9 mouse cellular contexts compared by ENCODE assay signal in genomic region chr15:85821203-85822010, GRCm38 (mm10). TPM values are rescaled to one million over a fixed set of nuclear protein-coding genes. Genes with fewer than 3 reads are reported as not detected.
DNase-seq lines count a peak whose midpoint lies in the region; ATAC-seq lines count a peak whose summit lies in the region.
"Had no signal": no experiment of that assay in that cellular context is flagged by ENCODE, and none has a peak within 500 bp of the region (broad histone marks: within the 10 kb centered on the region; RNA-seq: fewer than 3 reads in every experiment).

TSS of gene Pkdrej (minus strand) at chr15:85821734.

- ATAC-seq in heart, embryonic 12.5 days (ENCODE audit: insufficient number of reproducible peaks, low FRiP score) = peak; percentile 57
- peak; percentile 83 for ATAC-seq in stomach, embryonic 16.5 days (ENCODE audit: insufficient read depth, low FRiP score)

- H3K4me3 ChIP-seq in heart, embryonic 12.5 days = peak within 1 kb of the TSS; percentile 55
- H3K4me3 ChIP-seq in stomach, embryonic 16.5 days (replicated peaks; ENCODE audit: low read length) = peak within 1 kb of the TSS; percentile 56

- peaks cover 34% of the 10 kb centered on the region for H3K27me3 ChIP-seq in heart, embryonic 12.5 days (replicated peaks)
- H3K27me3 ChIP-seq in stomach, embryonic 16.5 days (ENCODE audit: control insufficient read depth, insufficient read depth, low read length) = no peaks in the 10 kb centered on the region; the same call in 1 of the 2 replicates

- 0 out of 2 replicates have a peak, but pooled peaks cover 5% of the 10 kb centered on the region for H3K9me3 ChIP-seq in heart, embryonic 12.5 days (replicated peaks)
- H3K9me3 ChIP-seq in stomach, embryonic 16.5 days (replicated peaks; ENCODE audit: control insufficient read depth, low read length) = peaks cover 14% of the 10 kb centered on the region; the same call in 1 of the 2 replicates

- DNase-seq in heart, adult 18-20 months = peak; percentile 35 to 60
- DNase-seq in heart, adult 8-10 months (ENCODE audit: low spot score) = no peak
- DNase-seq in MN1 (ENCODE audit: low spot score) = peak; percentile 35
- peak; percentile 56 for DNase-seq in embryo, embryonic 10.5 days (ENCODE audit: low spot score)
- DNase-seq in kidney, postnatal 25 days = peak; percentile 12 to 56
- peak; percentile 24 for DNase-seq in mesoderm, embryonic 11.5 days (ENCODE audit: low read depth, low spot score)

- peak within 1 kb of the TSS; percentile 93 for H3K4me2 ChIP-seq in heart, embryonic 12.5 days
- H3K4me2 ChIP-seq in stomach, embryonic 16.5 days (ENCODE audit: low read depth, low read length) = peak within 1 kb of the TSS; percentile 99

- WGBS in heart, embryonic 12.5 days = 2% methylated on average over 64 of the region's 65 CpGs
- under 1% methylated on average over 65 of the region's 65 CpGs for WGBS in stomach, embryonic 16.5 days

- no peaks in the 10 kb centered on the region for H3K36me3 ChIP-seq in heart, embryonic 12.5 days
- H3K36me3 ChIP-seq in stomach, embryonic 16.5 days (ENCODE audit: control insufficient read depth, insufficient read depth, low read length) = no peaks in the 10 kb centered on the region

- peaks cover 11% of the 10 kb centered on the region for H3K4me1 ChIP-seq in heart, embryonic 12.5 days (replicated peaks)
- peaks cover 10% of the 10 kb centered on the region for H3K4me1 ChIP-seq in stomach, embryonic 16.5 days (ENCODE audit: control insufficient read depth, insufficient read depth, low read length)

- no peak within 1 kb of the TSS for H3K27ac ChIP-seq in heart, embryonic 12.5 days (ENCODE audit: poor library complexity, severe bottlenecking)
- H3K27ac ChIP-seq in stomach, embryonic 16.5 days (ENCODE audit: low read length) = no peak within 1 kb of the TSS

- H3K9ac ChIP-seq in heart, embryonic 12.5 days = peak within 1 kb of the TSS; percentile 74
- H3K9ac ChIP-seq in stomach, embryonic 16.5 days (ENCODE audit: low read length) = peak within 1 kb of the TSS; percentile 89

RNA-seq across cellular contexts. Expression of gene Pkdrej, which starts in this region (rescaled TPM):
- total RNA-seq in heart, adult 18-20 months (2021) = 1 to 10 TPM; 3.5 to 4.1 TPM
- total RNA-seq in heart, adult 8-10 months (2022) = 1 to 10 TPM; 3.1 to 5.4 (median 4.6) TPM
- polyA plus RNA-seq in heart, embryonic 12.5 days (2016; fragmentation: Nextera tagmentation; extraction: Ambion mirVana) = 0.14 and 0.19 TPM in 2 replicates
- 0.16 and 0.25 TPM in 2 replicates for polyA plus RNA-seq in stomach, embryonic 16.5 days (2015; fragmentation: Nextera tagmentation; extraction: Ambion mirVana)
- total RNA-seq: CH12.LX had no signal

Comparison
In these comparisons a context has a peak if more than half of its experiments do, and no peak if none do; other contexts are left out.
1. Peak in ATAC-seq, H3K4me3 ChIP-seq, H3K9ac ChIP-seq and H3K4me2 ChIP-seq in heart, embryonic 12.5 days; RNA of the gene not detected or under 1 TPM.
2. Peak in ATAC-seq, H3K4me3 ChIP-seq, H3K9ac ChIP-seq and H3K4me2 ChIP-seq in stomach, embryonic 16.5 days; RNA of the gene not detected or under 1 TPM.